Mouse (Mus musculus) thymus, postnatal 36 days (tissue): ENCODE data around the gene Fbxl13.

Experiments used
- DNase-seq, 2 experiments: peaks; one replicate each; pipeline ENCODE4 v3.0.0; 2022; ENCODE audit warnings: mixed read lengths in 2 of 2

Fbxl13 gene

DNA sequence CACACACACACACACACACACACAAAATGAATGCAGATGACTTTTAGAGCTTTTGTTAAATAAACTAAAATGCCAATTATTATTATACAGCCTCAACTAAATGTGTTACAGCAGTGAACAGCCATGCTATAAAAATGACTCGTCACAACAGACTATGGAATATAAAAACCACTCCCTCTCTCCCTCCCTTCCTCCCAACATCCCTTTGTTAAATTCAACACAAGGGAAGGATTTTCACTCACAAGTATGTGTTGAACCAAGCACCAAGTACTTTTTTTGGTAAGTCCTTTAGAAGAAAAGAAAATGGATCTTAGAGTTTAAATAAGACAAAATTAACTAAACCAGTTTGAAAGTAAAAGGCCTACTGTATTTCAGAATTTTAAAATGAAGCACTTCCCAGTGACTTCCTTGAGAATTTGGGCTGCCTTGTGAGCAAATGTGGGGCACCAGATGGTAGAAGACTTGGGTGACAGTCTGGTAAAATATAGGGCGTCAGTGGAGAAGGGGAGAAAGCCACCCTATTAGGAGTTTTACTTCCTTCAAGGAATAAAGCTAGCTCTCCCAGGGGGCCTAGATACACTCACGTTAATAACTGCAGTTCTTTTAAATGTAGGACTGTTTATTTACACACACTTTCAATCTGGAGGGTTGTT, 72.5 kb downstream of the Fbxl13 start:
- no peak for DNase-seq

DNA sequence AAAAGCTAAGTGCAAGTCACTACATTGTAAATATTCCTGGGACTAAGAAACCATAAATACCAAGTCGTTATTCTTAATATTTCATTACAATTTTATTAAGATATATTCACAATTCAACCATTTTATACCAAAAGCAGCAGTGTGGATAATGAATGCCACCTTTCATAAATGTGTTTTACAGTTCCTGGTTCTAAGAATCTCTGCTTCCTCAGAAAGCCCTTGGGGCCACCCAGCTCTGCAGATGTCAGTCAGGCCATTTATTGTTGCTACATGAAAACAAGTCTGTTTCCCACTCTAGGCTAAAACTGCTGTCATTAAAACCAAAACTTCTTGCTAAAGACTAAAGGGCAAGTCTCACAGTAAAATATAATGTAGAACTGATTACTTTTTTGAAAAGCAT, 77.7 kb downstream of the Fbxl13 start:
- no peak for DNase-seq

DNA sequence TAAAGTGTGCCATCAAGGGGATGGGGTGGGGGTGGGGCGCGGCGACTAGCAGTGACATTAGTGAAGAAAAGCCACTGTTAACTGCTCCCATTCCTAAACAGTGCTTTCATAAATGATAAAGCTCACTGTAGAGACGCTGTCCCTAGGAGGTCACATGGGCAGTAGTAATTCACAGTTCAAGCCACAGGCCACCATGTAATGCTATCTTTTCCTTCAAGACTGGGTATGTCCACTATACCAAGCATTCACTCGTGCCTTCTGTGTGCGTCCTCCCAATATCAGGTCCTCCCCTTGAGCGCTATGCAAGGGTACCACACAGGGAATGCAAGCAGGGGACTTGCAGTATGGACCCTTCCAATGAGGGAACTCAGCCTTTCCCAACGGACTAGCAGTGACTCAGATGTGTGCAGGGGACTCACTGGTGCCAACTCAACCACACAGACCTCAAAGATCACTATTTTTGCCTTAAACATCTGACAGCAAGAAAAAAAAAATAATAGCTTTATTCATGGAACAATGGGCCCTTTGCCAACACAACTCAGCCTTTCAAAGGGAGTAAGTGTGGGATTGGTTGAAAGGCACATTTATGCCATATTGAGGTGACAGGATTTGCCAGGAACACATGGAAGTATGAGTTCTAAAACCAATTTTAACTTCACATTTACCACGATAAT, 79.9 kb downstream of the Fbxl13 start:
- no peak for DNase-seq

DNA sequence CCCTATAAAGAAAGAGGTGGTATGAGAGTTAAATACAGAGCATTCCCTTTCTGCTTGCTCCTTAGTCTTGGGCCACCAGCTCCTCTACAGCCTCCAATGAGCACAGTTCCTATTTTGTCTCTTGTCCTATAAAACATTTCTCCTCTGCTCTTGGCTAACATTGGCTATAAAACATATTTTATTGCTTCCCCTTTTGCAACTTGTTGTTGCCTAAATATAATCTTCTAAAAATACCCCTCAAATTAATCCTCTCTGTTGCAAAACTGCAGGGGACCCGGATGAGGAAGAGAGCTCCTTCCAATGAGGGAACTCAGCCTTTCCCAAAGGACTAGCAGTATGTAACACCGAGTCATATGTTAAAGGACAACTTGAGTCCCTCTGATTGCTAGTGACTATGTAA, 81.5 kb downstream of the Fbxl13 start:
- DNase-seq: no peak

DNA sequence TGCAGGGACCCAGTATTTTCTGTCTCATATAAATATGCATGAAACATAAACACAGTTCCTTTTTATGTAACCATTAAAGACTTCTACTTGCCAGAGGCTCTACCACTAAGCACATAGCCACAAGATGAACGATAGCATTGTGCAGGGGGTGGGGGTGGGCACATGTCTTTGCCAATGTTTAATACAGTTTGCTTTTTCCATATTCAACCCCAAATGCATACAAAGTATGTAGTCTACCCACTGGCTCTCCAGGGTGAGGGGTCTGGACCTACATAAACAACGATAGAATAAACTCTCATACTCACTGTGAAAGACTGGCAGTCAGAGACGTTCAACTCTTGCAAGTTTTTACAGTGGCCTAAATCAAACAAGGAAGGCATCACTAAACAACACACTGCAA, 88.9 kb downstream of the Fbxl13 start:
- DNase-seq: no peak

DNA sequence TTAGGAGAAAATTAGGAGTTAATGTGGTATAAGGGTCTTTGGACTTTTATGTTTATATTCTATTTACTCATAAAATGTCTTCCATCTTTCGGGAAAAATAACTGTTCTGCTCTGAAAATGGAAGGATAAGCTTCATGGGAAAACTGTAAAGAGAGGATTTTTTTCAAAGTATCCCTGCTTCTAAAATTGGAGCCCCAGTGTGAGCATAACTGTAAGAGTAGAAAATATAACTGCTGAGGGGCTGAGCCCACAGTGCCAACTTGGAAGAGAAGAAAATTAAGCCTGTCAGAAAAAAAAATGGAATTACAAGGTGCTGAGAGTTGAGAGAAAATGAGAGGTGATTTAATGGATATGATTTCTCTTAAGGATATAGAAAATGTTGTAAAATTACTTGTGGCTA, 90.7 kb downstream of the Fbxl13 start:
- DNase-seq: no peak

DNA sequence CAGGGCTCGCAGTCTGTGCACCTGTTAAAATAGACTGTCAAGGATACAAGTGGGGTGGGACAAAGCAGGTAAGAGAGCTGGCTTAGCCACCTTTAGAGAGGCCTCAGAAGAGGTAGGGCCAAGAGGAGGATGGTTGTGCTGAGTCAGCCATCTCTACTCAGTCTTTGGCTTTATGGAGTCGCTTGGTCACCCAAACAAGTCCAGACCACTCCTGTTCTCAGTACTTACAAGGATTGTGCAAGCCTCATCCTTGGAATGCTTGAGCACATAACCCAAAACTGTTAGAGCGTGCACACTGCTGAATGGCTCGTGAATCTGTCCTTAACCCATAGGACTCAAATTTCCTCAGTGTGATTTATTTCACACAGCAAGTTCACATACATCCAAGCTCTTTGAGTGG, 91.7 kb downstream of the Fbxl13 start:
- DNase-seq: no peak

DNA sequence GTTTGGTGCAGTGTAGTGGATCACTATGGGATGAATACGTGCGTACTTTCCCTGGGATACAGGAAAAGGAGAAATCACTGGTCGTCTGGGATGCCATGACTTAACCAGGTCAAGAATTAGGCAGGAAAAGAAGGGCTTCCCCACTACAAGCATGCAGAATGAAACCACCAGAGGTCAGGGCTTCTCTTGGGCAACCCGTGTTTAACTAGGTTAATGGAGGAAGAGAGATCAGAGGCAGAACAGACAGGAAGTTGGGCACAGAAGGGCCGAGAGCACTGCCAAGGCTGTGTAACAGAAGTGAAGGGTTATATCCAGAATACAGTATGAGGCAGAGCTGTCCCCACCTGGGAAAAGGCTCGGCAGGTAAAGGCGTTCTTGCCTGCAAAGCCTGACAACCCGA, 98.4 kb downstream of the Fbxl13 start:
- no peak for DNase-seq

DNA sequence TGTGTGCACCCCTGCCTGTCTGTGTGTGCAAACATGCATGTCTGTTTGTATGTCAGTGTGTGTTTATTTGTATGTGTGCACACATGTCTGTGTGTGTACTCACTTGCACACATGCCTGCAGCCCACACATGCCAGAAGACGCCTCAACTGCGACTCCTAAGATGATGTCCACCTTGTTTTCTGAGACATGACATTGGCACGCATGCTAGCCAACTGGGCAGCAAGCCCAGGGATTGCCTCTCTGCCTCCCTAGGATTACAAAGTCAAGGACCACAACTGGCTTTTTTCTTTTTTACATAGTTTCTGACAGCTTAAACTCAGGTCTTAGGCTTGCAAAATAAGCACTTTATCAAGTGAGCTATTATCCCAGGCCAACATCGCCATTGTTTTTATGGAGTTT, 99.6 kb downstream of the Fbxl13 start:
- DNase-seq: no peak

DNA sequence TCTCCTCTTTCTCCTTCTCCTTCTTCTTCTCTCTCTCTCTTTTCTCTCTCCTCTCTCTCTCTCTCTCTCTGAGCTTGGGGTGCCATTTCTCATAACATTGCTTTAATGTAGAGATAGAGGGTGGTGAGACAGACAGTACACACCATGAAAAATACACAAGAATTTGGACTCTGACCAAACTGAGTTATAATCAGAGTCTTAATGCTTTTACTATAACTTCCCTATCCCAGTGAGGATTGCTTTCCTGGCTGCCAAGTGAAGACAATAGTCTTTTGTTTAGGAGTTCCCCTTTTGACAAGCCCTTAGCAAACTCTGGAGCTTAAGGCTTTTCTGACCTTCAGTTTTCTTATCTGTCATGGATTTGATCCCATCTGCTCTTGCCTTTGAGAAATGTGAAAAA, 100.2 kb downstream of the Fbxl13 start:
- no peak for DNase-seq

DNA sequence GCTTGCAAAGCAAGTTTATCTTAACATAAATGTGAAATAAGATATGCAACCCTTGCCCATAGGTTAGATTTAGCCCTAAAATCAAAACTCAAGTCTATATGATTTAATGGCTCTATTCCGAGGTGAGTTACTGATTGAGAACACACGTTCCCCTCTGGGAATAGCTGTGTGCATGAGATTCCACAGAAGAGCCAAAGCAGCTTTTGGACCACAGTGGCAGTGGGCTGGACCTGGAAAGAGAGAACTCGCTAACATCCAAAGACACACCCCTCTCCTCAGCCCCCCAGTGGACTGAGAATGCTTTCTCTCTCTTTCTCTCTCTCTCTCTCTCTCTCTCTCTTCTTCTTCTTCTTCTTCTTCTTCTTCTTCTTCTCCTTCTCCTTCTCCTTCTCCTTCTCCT, 100.6 kb downstream of the Fbxl13 start:
- no peak for DNase-seq

DNA sequence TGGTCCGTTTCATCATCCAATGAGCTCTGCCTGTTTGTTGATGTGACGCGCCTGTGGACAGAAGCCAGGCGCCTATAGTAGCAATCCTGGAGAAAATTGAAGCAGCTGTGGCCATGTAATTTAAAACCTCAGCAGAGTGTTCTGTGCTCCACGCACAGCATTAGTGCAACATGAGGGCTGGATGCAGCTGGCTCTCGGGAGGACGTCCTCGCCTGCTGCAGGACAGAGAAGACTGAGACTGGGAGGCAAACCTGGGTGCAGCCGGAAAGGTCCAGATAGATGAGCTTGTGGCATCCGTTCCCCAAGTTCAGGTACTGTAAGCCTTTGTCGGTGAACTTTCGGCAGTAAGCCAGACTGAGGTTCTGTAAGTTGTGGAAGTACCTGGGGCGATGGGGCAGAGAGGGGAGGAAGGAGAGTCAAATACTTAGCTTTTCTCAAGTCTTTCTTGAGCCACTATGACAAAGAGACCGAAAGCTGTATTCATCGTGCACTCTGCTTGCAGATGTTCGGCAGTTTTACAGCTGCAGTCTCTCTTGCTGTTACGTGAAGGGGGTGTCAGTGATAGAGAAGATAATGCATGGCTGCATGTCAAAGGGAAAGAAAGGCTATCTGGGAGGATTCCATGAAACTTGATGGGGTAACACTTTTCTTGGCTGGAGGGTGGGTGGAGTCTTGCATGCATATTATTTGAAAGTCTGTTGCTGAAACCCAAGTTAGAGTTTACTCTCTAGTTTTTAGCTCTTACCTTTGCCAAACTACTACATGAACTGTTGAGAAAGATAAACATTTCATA, 101.8 kb downstream of the Fbxl13 start, which contains the start of gene Lrrc17:
Gene Lrrc17 (plus strand): TSS at position 151 of the 793 bp plus-strand sequence.
- no peak for DNase-seq

DNA sequence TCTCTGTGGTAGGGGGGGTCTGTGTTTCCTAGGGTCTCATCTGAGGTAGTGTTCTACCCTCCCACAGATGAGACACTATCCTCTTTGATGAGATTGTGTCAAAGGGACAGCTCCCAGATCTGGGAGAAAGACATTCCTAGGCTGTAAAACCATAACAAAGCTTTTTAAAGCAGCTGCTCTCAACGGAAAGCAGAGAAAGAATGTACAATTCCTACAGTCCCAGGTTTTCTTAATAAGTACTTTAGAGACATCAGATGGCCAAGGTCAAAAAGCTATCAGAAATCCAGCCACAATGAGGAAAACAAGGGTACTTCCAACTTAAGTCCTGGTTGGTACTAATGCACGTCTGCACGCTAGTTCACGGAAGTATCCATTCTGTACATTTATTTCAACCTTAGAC, 103.2 kb downstream of the Fbxl13 start:
- DNase-seq: no peak

DNA sequence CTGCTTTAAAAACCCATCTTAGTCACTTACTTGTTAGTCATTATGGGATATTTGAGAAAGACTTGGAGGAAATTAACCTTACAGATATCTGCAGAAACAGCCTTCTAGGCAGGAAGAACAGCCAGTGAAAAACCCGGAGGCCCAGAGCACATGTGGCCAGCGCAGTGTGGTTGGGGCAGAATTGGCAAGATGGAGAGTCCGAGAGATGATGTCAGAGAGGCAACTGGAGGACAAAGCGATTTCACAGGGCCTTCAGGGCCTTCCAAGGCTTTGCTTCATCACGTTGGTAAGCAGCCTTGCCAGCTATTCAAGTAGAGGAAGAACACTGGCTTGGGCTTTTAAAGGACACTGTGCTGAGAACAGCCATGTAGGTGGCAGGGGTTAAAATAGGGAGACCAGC, 112.5 kb downstream of the Fbxl13 start:
- no peak for DNase-seq

DNA sequence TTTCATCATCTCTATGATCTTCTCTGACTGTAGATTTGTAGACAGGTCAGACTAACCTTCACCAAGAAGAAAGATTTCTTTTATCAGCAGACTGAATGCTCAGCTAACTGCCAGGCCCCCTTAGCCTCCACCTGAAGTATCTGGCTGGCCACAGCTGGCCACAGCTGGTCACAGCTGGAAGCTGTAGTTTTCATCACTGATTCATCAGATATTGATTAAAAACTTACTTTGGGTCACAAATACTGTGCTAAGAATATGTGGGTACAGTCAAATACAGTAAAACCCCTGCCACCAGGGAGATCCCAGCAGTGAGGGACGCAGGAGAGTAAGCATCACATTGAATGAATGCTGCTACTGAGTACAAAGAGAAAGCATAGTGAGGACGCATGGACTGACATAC, 113.3 kb downstream of the Fbxl13 start:
- no peak for DNase-seq

DNA sequence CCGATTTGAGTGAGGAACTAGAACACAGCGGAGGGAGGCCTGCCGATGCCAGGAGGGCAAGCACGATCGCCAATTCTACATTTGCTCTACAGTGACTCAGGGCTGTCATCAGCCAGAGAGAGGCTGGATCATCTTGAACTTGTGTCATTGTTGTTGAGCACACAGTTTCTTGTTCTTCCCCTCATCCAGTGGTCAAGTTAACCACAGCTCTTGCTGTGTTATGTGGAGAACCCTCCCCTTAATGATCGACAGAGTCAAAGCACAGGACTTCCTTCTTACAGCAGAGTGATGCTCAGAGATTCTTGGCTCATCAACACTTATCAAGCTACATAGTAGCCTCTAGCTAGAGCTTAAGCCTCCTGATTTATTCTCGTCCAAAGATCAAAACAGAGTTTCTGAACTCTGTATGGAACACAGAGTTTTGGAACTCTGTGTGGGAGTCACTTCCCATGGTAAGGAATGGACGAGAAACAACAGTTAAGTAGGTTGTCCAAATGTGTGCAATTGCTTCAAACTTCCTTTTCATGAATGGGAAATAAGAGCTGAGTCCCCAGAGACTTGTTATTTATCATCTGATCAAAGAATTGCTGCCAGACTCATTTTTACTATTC, 116.2 kb downstream of the Fbxl13 start:
- no peak for DNase-seq

DNA sequence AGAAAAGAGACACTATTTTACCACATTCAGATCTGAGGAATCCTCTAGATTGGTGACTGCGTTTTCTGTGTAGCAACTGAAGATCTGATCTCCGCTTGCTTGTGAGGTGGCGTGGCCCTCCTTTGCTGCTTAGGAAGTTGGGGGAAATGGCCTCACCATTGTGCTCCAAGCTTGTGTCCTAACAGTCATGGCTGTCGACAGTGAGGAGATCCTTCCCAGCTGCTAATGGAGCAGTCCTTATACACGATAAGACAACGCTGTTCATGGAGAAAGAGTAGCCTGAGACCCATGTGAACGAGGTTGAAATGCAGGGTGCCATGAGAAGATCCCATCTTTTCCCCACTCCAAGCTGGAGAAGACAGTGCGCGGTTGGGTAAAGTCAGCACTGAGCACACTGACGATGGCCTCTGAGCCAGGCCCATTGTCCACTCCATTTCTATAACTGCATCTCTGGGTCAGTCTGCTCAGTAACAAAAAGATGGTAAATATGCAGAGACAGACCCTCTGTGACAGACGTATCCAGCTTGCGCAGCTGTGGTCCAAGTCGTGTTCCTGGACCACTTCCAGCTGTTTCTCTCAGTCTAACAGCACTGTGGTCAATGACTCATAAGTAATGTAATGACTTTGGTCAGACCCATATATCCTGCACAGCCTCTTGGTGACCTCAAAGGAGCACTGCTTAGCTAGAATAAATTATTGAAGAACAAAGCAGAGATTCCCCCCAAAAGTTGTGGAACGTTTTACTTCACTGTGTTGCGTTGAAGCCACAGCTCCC, 117.2 kb downstream of the Fbxl13 start:
- DNase-seq: no peak

DNA sequence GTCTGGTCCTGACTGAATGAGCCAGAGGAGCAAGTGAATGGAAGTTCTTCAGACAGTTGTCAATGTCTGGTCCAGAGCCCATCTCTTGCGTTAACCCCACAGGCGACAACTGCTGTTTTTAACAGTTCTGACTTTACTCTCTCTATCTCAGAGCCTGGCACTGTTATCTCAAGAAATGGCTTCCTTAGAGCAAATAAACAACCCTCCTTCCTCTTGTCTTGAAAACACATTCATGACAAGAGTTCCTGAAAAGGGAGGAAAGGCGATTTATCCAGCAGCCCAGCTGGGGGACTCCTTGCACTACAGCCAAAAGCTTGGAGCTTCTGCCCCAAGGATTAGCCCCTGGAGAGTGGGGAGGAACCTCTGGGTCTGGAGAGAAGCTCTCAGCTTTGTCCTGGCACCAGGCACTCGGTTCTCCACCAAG, 117.9 kb downstream of the Fbxl13 start:
- no peak for DNase-seq

DNA sequence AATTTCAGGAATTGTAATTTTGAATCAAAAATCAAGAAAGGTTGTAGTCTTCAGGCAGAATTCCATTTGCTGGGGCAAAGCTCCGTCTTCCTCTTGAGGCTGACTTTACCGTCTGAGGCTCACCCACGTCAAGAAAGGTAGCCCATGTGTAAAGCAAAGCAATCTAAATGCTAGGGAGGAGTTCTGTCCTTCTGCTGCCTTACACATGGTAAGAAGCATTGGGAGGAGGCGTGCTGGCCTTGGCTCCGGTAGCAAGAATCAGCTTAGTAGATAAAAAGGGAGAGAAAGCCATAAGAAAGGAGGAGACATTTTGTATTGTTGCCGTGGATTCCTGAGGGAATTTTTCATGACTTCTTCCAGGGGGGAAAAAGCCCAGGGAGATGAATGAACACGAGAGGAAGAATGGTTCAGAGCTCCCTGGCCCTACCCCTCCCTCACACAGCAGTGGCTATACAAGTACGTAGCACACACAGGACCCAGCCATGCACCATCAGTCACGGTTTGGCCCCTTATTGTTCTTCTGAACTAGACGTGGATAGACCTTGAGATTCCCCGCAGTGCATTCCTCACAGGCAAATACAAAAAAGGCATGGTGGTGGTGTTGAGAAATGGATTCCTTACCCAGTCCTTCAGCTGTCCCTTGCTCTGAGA, 118.5 kb downstream of the Fbxl13 start:
- DNase-seq: no peak

DNA sequence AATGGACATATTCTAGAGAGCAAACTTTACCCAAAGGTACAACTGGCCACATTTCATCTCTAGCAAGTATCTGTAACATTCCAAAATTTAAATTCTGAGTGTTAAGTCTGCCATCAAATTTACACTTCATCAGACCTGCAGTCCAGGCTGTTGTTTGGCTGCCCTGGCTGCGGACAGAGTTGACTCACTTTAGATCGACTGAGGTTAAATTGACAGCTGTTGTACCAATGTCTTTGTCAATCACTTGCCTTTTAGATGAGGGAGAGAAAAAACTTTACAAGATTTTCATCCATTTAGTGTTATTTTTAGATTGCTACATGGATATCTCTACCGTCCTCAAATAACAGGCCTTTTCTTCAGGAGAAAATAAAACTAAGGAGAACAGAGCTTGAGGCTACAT, 126.3 kb downstream of the Fbxl13 start:
- DNase-seq: no peak

DNA sequence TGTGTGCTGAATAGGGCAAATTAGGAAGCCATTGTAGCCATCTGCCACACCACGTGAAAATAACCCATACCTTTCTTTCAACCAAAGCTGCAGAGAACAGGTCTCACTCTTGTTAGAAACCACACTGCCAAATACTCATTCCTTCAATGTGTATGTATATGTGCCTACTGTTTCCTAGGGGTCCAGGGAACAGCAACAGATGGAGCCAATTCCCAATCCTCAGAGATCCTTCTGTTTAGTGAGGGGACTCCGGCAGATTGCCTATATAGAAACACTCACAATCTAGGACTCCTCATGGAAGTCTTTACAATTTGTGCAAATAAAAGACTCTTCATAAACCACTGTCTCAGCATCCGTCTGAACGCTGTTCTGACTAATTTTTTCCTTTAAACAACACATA, 127.2 kb downstream of the Fbxl13 start:
- no peak for DNase-seq

DNA sequence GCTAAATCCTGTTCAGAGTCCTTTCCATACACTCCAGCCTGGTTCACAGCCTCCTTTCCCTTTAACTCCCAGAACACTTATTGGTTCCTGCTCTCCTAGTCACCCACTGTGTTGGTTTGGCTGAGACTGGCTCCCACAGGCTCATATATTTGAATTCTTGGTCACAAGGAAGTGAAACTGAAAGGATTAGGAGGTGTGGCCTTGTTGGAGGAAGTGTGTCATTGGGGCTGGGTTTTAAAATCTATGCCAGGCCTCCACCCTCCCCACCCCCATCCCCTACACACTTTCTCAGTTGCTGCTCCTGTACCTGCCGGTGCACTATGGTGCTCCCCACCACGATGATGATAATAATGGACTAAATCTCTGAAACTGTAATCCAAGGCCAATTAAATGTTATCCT, 127.9 kb downstream of the Fbxl13 start:
- DNase-seq: no peak
